Comparison of ENCODE assay signal across 10 mouse cellular contexts in the genomic region with DNA sequence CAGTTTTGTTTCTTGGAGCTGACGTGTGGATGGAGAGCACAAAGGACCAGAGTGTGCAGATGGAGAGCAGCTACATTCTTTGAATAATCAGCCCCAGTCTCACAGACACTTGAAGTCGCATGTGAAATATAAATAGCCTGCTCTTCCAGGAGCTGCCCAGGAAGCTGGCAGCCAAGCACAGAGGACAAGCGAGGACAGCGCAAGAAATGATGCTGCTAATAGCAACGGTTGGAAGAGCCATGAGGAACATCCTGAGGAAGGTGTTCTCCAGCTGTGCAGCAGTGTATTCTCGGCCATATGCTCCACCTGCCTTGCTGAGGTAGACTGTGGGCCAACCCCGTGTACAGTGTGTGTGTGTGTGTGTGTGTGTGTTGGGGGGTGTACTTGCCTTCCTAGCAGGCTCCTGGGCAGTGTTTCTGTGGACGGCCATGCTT. TPM values are rescaled to one million over a fixed set of nuclear protein-coding genes. Genes with fewer than 3 reads are reported as not detected.
DNase-seq lines count a peak whose midpoint lies in the region; ATAC-seq lines count a peak whose summit lies in the region.
"Had no signal": no experiment of that assay in that cellular context is flagged by ENCODE, and none has a peak within 500 bp of the region (broad histone marks: within the 10 kb centered on the region; RNA-seq: fewer than 3 reads in every experiment).

No protein-coding gene starts in this region.

- ATAC-seq in CD4-positive, CD25-positive, alpha-beta regulatory T cell, adult 4 months: no peak
- ATAC-seq: liver, embryonic 12.5 days had no signal

- DNase-seq in gastrocnemius, adult 18-20 months (ENCODE audit: low spot score): peak; percentile 15
- DNase-seq in gastrocnemius, postnatal 4 days (ENCODE audit: low spot score in 2 of 2): no peak
- DNase-seq in right cerebral cortex, postnatal 10 days (ENCODE audit: low spot score in 2 of 2): peak; percentile 73 to 87
- no peak for DNase-seq in right cerebral cortex, postnatal 14 days
- DNase-seq in left cerebral cortex, adult 18-20 months (ENCODE audit: low spot score in 2 of 2): peak; percentile 38 to 51
- peak; percentile 82 for DNase-seq in telencephalon, adult 2 months (ENCODE audit: low read depth, low spot score)
- DNase-seq in urinary bladder, postnatal 36 days (ENCODE audit: low spot score in 2 of 2): no peak
- DNase-seq: kidney, adult 9 months had no signal

RNA-seq across cellular contexts. Expression of a gene that starts 35.2 kb away (rescaled TPM):
- total RNA-seq in gastrocnemius, adult 18-20 months (2021): 1 to 10 TPM; 1.8 TPM
- 10 to 100 TPM; 11.8 to 12.7 TPM for total RNA-seq in gastrocnemius, postnatal 4 days (2021)
- 100 to 1,000 TPM; 148 TPM for total RNA-seq in left cerebral cortex, adult 18-20 months (2021)
- polyA plus RNA-seq in CD4-positive, CD25-positive, alpha-beta regulatory T cell, adult 4 months (2017; shearing (Covaris generic)): under 1 TPM in 1 of 2 experiments, not detected in 1; 0.22 TPM

Comparison
In these comparisons a context has a peak if more than half of its experiments do, and no peak if none do; other contexts are left out.
1. DNase-seq: peak in gastrocnemius, adult 18-20 months (single experiment), right cerebral cortex, postnatal 10 days (2 of 2), left cerebral cortex, adult 18-20 months (2 of 2) and telencephalon, adult 2 months (single experiment); none in gastrocnemius, postnatal 4 days (0 of 2), right cerebral cortex, postnatal 14 days (single experiment) and urinary bladder, postnatal 36 days (0 of 2).
2. RNA of a gene that starts 35.2 kb away (total RNA-seq): 148 TPM in left cerebral cortex, adult 18-20 months; 11.8 to 12.7 TPM in gastrocnemius, postnatal 4 days and 1.8 TPM in gastrocnemius, adult 18-20 months; every median in the first group is over 10 times any median in the second.